Mouse (Mus musculus) CH12.LX (cell line): Measurements from ENCODE around the gene Slc35d2. TPM values are rescaled to one million over a fixed set of nuclear protein-coding genes. Genes with fewer than 3 reads are reported as not detected.

Experiments used
- DNase-seq: peaks from one replicate; pipeline ENCODE4 v3.0.0-alpha.2; 2013; ENCODE audit errors: extremely low read depth
- H3K27ac ChIP-seq: 2 replicates; pipeline ENCODE4 v1.5.1; 2012; ENCODE audit warnings: low read depth, mild to moderate bottlenecking, control low read depth, moderate library complexity; ENCODE audit not compliant: insufficient read depth
- H3K27me3 ChIP-seq: replicated peaks from 2 replicates; pipeline ENCODE3; 2012; ENCODE audit warnings: inconsistent platforms
- H3K36me3 ChIP-seq, 2 experiments: replicated peaks in 1 of 2; 2 replicates each; pipeline versions ENCODE3 to v1.6.1; 2012; ENCODE audit warnings: inconsistent platforms in 1 of 2, low read length in 1 of 2, mild to moderate bottlenecking in 1 of 2, mixed read lengths in 1 of 2, moderate library complexity in 1 of 2; ENCODE audit not compliant: control insufficient read depth in 1 of 2, insufficient read depth in 1 of 2
- H3K4me1 ChIP-seq, 2 experiments: 2 replicates each; pipeline ENCODE4 v1.6.1; 2012; ENCODE audit warnings: inconsistent platforms in 1 of 2, moderate library complexity in 1 of 2; ENCODE audit not compliant: insufficient read depth in 2 of 2, control insufficient read depth in 1 of 2
- H3K4me2 ChIP-seq: 2 replicates; pipeline ENCODE4 v1.6.1; 2012; ENCODE audit warnings: low read depth, mild to moderate bottlenecking, control low read depth; ENCODE audit not compliant: poor library complexity, insufficient read depth, severe bottlenecking
- H3K4me3 ChIP-seq, 3 experiments: fragments of 150-350 bp in 1 of 3; sonication (generic) in 1 of 3; replicated peaks in 1 of 3; 2 replicates each; pipeline versions ENCODE3 to v1.5.1; 2011 to 2012; ENCODE audit warnings: low read depth in 2 of 3, low read length in 2 of 3, mild to moderate bottlenecking in 2 of 3, moderate library complexity in 2 of 3, control low read depth in 1 of 3, improper control_type of control experiment in 1 of 3, inconsistent platforms in 1 of 3, mixed read lengths in 1 of 3; ENCODE audit not compliant: poor library complexity in 1 of 3
- H3K79me2 ChIP-seq: replicated peaks from 2 replicates; pipeline ENCODE4 v1.6.1; 2012; ENCODE audit warnings: mild to moderate bottlenecking, moderate library complexity; ENCODE audit not compliant: control insufficient read depth, poor library complexity, insufficient read depth, severe bottlenecking; ENCODE audit errors: extremely low read depth
- H3K9ac ChIP-seq: 2 replicates; pipeline ENCODE4 v1.6.1; 2012; ENCODE audit warnings: low read depth, mild to moderate bottlenecking, control low read depth, moderate library complexity; ENCODE audit not compliant: insufficient read depth
- H3K9me3 ChIP-seq: replicated peaks from 2 replicates; pipeline ENCODE3; 2012; ENCODE audit warnings: low read length, inconsistent platforms, mixed read lengths
- CHD1 ChIP-seq: IDR thresholded peaks from 2 replicates; pipeline ENCODE4 v1.6.1; 2012; ENCODE audit warnings: low read depth, low read length, improper control_type of control experiment, inconsistent platforms
- CHD2 ChIP-seq: IDR thresholded peaks from 2 replicates; pipeline ENCODE4 v1.6.1; 2011; ENCODE audit warnings: low read length, improper control_type of control experiment
- E2F4 ChIP-seq: IDR thresholded peaks from 2 replicates; pipeline ENCODE4 v1.6.1; 2011; ENCODE audit warnings: low read depth, low read length, improper control_type of control experiment; ENCODE audit not compliant: insufficient replicate concordance
- GABPA ChIP-seq: IDR thresholded peaks from 2 replicates; pipeline ENCODE4 v1.6.1; 2012; ENCODE audit warnings: low read depth, low read length, improper control_type of control experiment, inconsistent platforms; ENCODE audit not compliant: insufficient replicate concordance
- IRF4 ChIP-seq: IDR thresholded peaks from 2 replicates; pipeline ENCODE4 v1.6.1; 2014; ENCODE audit warnings: low read depth, mild to moderate bottlenecking, inconsistent platforms, low read length, improper control_type of control experiment
- JUN ChIP-seq: IDR thresholded peaks from 2 replicates; pipeline ENCODE4 v1.6.1; 2011; ENCODE audit warnings: low read depth, mild to moderate bottlenecking, low read length, improper control_type of control experiment, moderate library complexity; ENCODE audit not compliant: insufficient read depth
- MAFK ChIP-seq: IDR thresholded peaks from 2 replicates; pipeline ENCODE4 v1.6.1; 2011; ENCODE audit warnings: low read length, improper control_type of control experiment; ENCODE audit not compliant: insufficient replicate concordance
- MEF2A ChIP-seq: IDR thresholded peaks from 2 replicates; pipeline ENCODE4 v1.6.1; 2014; ENCODE audit warnings: low read depth, mild to moderate bottlenecking, inconsistent platforms, low read length, improper control_type of control experiment, borderline replicate concordance
- MYC ChIP-seq: IDR thresholded peaks from 2 replicates; pipeline ENCODE4 v1.6.1; 2011; ENCODE audit warnings: low read depth, mild to moderate bottlenecking, improper control_type of control experiment, low read length
- NELFE ChIP-seq: IDR thresholded peaks from 2 replicates; pipeline ENCODE4 v1.6.1; 2011; ENCODE audit warnings: low read depth, low read length, improper control_type of control experiment
- NRF1 ChIP-seq: IDR thresholded peaks from 2 replicates; pipeline ENCODE4 v1.6.1; 2014; ENCODE audit warnings: low read depth, mild to moderate bottlenecking, inconsistent platforms, low read length, improper control_type of control experiment, moderate library complexity
- POLR2A ChIP-seq: IDR thresholded peaks from 2 replicates; pipeline ENCODE4 v1.6.1; 2011; ENCODE audit warnings: low read depth, mild to moderate bottlenecking, improper control_type of control experiment, low read length
- POLR2AphosphoS2 ChIP-seq: IDR thresholded peaks from 2 replicates; pipeline ENCODE4 v1.6.1; 2011; ENCODE audit warnings: low read depth, low read length, improper control_type of control experiment
- RAD21 ChIP-seq: IDR thresholded peaks from 2 replicates; pipeline ENCODE4 v1.6.1; 2011; ENCODE audit warnings: low read depth, mild to moderate bottlenecking, low read length, improper control_type of control experiment, moderate library complexity
- SIN3A ChIP-seq: IDR thresholded peaks from 2 replicates; pipeline ENCODE4 v1.6.1; 2012; ENCODE audit warnings: low read length, improper control_type of control experiment, inconsistent platforms
- TBP ChIP-seq: conservative IDR thresholded peaks from 2 replicates; pipeline ENCODE4 v1.6.1; 2011; ENCODE audit warnings: low read depth, low read length, improper control_type of control experiment
- TCF12 ChIP-seq: IDR thresholded peaks from 2 replicates; pipeline ENCODE4 v1.6.1; 2014; ENCODE audit warnings: low read depth, mild to moderate bottlenecking, inconsistent platforms, low read length, improper control_type of control experiment
- UBTF ChIP-seq: IDR thresholded peaks from 2 replicates; pipeline ENCODE4 v1.6.1; 2012; ENCODE audit warnings: low read depth, mild to moderate bottlenecking, inconsistent platforms, low read length, improper control_type of control experiment, moderate library complexity
- USF1 ChIP-seq: IDR thresholded peaks from 2 replicates; pipeline ENCODE4 v1.6.1; 2014; ENCODE audit warnings: low read depth, mild to moderate bottlenecking, inconsistent platforms, low read length, improper control_type of control experiment
- USF2 ChIP-seq: conservative IDR thresholded peaks from 2 replicates; pipeline ENCODE4 v1.6.1; 2011; ENCODE audit warnings: low read depth, low read length, improper control_type of control experiment
- ZC3H11A ChIP-seq: IDR thresholded peaks from 2 replicates; pipeline ENCODE4 v1.6.1; 2012; ENCODE audit warnings: low read depth, mild to moderate bottlenecking, inconsistent platforms, low read length, improper control_type of control experiment
- ZMIZ1 ChIP-seq: IDR thresholded peaks from 2 replicates; pipeline ENCODE4 v1.6.1; 2012; ENCODE audit warnings: low read depth, mild to moderate bottlenecking, inconsistent platforms, low read length, improper control_type of control experiment
- ZNF384 ChIP-seq: IDR thresholded peaks from 2 replicates; pipeline ENCODE4 v1.6.1; 2012; ENCODE audit warnings: low read depth, low read length, improper control_type of control experiment, inconsistent platforms
- dilution Hi-C: fragments of 300-500 bp; cut with MboI; formaldehyde crosslinking; loops from 2 replicates; pipeline ENCODE4 v1.14.3; 2020; ENCODE audit warnings: low sequenced_read_pairs; ENCODE audit not compliant: extremely low pct_unique_long_range_greater_than_20kb, extremely low pct_ligation_motif_present
- in situ Hi-C: fragments of 300-500 bp; cut with MboI; formaldehyde crosslinking; loops from 3 replicates; pipeline ENCODE4 v1.14.3; 2019; ENCODE audit warnings: low sequenced_read_pairs, low pct_ligation_motif_present, low pct_unique_long_range_greater_than_20kb, mixed read lengths
- polyA plus RNA-seq: library from polyadenylated mRNA; unstranded; fragments of >175 nt; gene quantifications from 2 replicates; pipeline ENCODE4 v1.2.1, GENCODE M21; 2012; ENCODE audit warnings: low read depth; ENCODE audit not compliant: insufficient read length
- total RNA-seq, 2 experiments: library from RNA; depleted of rRNA; stranded (reverse); fragments of 300-350 nt in 1 of 2; fragments of >200 nt in 1 of 2; gene quantifications; 2 replicates each; pipeline ENCODE4 v1.2.3; 2012 to 2014

Gene Slc35d2
- total and polyA plus RNA-seq, 3 experiments = 10.3 to 19.4 (median 17.2) TPM

DNA sequence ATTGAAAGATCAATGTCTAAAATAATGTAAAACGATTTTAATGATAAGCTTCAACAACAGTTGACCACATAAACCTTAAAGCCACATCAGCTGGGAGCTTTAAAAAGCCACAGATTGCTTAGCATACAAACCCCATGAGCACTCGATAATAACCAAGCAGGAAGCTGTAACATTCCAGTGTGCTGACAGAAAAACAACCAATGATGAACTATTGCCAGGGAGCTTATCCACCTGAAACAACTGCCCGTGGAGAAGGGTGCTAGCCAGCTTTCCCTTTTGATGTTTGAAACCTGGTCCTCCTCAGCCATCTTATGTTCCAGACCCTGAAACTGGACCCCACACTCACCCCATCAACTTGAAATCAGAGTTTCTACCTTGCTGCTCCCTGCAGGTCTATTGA, 62.5 kb downstream of the Slc35d2 start:
- Histone ChIP-seq H3K36me3 (no peaks in the 10 kb centered on the region), H3K4me2 (no peak overlapping the region), H3K9ac (no peak overlapping the region), H3K27me3 (no peaks in the 10 kb centered on the region)
- in situ Hi-C loops = no loop called here
- dilution Hi-C loops = no loop called here
- no peak for DNase-seq
- TF ChIP-seq NELFE (no peak), ZMIZ1 (no peak), IRF4 (no peak), UBTF (no peak), SIN3A (no peak), POLR2AphosphoS2 (no peak), TBP (no peak)
- TF ChIP-seq, all 38 proteins: peak for 0
- Histone ChIP-seq H3K79me2 (no peaks in the 10 kb centered on the region), H3K27ac (no peak overlapping the region), H3K4me3 (no peak overlapping the region), H3K4me1 (peaks cover 0 to 3% of the 10 kb centered on the region in 2 experiments; a peak in 1 of 4 replicates), H3K9me3 (no peaks in the 10 kb centered on the region)

GRCm38 (mm10) chr13:64064276-64064675, 64.9 kb downstream of the Slc35d2 start:
- no peak overlapping the region for H3K4me3 ChIP-seq
- H3K27me3 ChIP-seq = no peaks in the 10 kb centered on the region
- no peaks in the 10 kb centered on the region for H3K36me3 ChIP-seq
- no peak overlapping the region for H3K9ac ChIP-seq
- in situ Hi-C loops (no loop called here), dilution Hi-C loops (no loop called here)
- H3K4me2 ChIP-seq = no peak overlapping the region
- DNase-seq = no peak
- H3K79me2 ChIP-seq = no peaks in the 10 kb centered on the region
- no peak overlapping the region for H3K27ac ChIP-seq
- H3K4me1 ChIP-seq = peaks cover 0 to 3% of the 10 kb centered on the region in 2 experiments; a peak in 1 of 4 replicates
- no peak for TF ChIP-seq ZC3H11A
- no peak for TF ChIP-seq SIN3A
- no peak for TF ChIP-seq MYC
- TF ChIP-seq GABPA = no peak
- no peak for TF ChIP-seq MAFK
- TF ChIP-seq CHD1 = no peak
- no peak for TF ChIP-seq TCF12
- TF ChIP-seq IRF4 = no peak
- no peak for TF ChIP-seq POLR2A
- TF ChIP-seq ZNF384 = no peak
- no peak for TF ChIP-seq MEF2A
- TF ChIP-seq E2F4 = no peak
- TF ChIP-seq USF2 = no peak
- TF ChIP-seq JUN = no peak
- no peak for TF ChIP-seq USF1
- no peak for TF ChIP-seq NRF1
- no peak for TF ChIP-seq POLR2AphosphoS2
- TF ChIP-seq CHD2 = no peak
- no peak for TF ChIP-seq ZMIZ1
- no peak for TF ChIP-seq RAD21
- H3K9me3 ChIP-seq = no peaks in the 10 kb centered on the region
